Comparison of ENCODE assay signal across 9 mouse cellular contexts in the genomic region with DNA sequence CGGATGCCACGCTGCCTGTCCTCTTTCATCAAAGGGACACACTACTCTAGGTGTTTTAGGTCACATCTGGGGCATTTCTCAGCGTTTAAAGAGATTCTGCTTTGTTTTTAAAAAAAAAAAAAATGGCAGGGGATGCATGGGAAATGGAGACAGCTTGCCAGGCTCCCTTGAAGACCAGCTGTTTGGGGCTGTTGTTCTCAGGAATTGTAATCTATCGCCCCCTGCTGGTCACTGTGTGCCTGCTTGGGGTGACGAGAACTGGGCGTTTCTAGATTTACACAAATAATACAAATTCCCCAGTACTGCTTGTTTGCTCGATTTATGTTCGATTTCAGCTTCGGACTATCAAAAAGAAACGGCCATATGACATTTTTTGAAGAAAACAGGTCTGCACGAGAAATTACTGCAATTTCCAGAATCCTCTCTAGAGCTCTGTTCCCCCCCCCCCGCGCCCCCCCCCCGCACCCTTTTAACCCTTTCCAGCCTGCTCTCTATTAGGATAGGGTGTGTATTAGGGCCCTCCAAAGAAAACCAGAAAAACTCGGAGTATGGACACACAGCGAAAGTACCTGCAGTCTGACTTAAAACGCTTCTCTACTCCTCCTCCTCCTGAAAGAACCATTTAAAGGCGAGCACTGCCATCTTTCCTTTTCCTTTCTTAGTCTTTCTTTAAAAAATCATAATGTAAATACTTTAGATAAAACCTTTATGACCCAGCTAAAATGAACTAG. TPM values are rescaled to one million over a fixed set of nuclear protein-coding genes. Genes with fewer than 3 reads are reported as not detected.
DNase-seq lines count a peak whose midpoint lies in the region; ATAC-seq and TF ChIP-seq lines count a peak whose summit lies in the region.
"Had no signal": no experiment of that assay in that cellular context is flagged by ENCODE, and none has a peak within 500 bp of the region (broad histone marks: within the 10 kb centered on the region; RNA-seq: fewer than 3 reads in every experiment).

No protein-coding gene starts in this region.

- no peak overlapping the region for H3K4me2 ChIP-seq in hindbrain, embryonic 11.5 days (replicated peaks; ENCODE audit: low read depth, low read length)
- H3K4me2 ChIP-seq: liver, embryonic 15.5 days had no signal

- no peaks in the 10 kb centered on the region for H3K4me1 ChIP-seq in MEL (ENCODE audit: control insufficient read depth in 1 of 2, insufficient read depth in 2 of 2, low read length in 2 of 2)
- H3K4me1 ChIP-seq in bone marrow macrophage, adult 2 months (ENCODE audit: control insufficient read depth, insufficient read depth, low read length), result no peaks in the 10 kb centered on the region
- peaks cover 42% of the 10 kb centered on the region for H3K4me1 ChIP-seq in forebrain, embryonic 10.5 days
- no peaks in the 10 kb centered on the region; the same call in 1 of the 2 replicates for H3K4me1 ChIP-seq in hindbrain, embryonic 11.5 days (replicated peaks; ENCODE audit: control insufficient read depth, insufficient read depth, low read length)
- peaks cover 38% of the 10 kb centered on the region for H3K4me1 ChIP-seq in midbrain, embryonic 10.5 days
- H3K4me1 ChIP-seq: liver, embryonic 15.5 days had no signal

- H3K4me3 ChIP-seq in MEL (ENCODE audit: control insufficient read depth in 1 of 2, insufficient read depth in 1 of 2, low read depth in 2 of 2, low read length in 2 of 2), result no peak overlapping the region
- H3K4me3 ChIP-seq in bone marrow macrophage, adult 2 months (ENCODE audit: insufficient read depth, low read length), result no peak overlapping the region
- no peak overlapping the region for H3K4me3 ChIP-seq in forebrain, embryonic 10.5 days
- no peak overlapping the region for H3K4me3 ChIP-seq in hindbrain, embryonic 11.5 days (ENCODE audit: low read depth, low read length)
- peak overlapping the region; percentile 11; the same call in 1 of the 2 replicates for H3K4me3 ChIP-seq in midbrain, embryonic 10.5 days
- H3K4me3 ChIP-seq: liver, embryonic 15.5 days had no signal

- no peaks in the 10 kb centered on the region for H3K79me2 ChIP-seq in MEL (ENCODE audit: control insufficient read depth, insufficient read depth, low read length, poor library complexity)

- H3K27me3 ChIP-seq in MEL (ENCODE audit: control insufficient read depth in 1 of 2, insufficient read depth in 2 of 2, low read length in 2 of 2), result no peaks in the 10 kb centered on the region
- peaks cover 67% of the 10 kb centered on the region for H3K27me3 ChIP-seq in forebrain, embryonic 10.5 days (ENCODE audit: poor library complexity, severe bottlenecking)
- peaks cover 47% of the 10 kb centered on the region for H3K27me3 ChIP-seq in hindbrain, embryonic 11.5 days (ENCODE audit: control insufficient read depth, insufficient read depth, low read length)
- peaks cover 68% of the 10 kb centered on the region for H3K27me3 ChIP-seq in midbrain, embryonic 10.5 days (ENCODE audit: low read depth, poor library complexity, severe bottlenecking)

- H3K36me3 ChIP-seq in MEL (ENCODE audit: control insufficient read depth in 1 of 2, insufficient read depth in 2 of 2, low read length in 2 of 2), result no peaks in the 10 kb centered on the region
- no peaks in the 10 kb centered on the region for H3K36me3 ChIP-seq in forebrain, embryonic 10.5 days (replicated peaks)
- no peaks in the 10 kb centered on the region for H3K36me3 ChIP-seq in hindbrain, embryonic 11.5 days (ENCODE audit: control insufficient read depth, insufficient read depth, low read length)
- no peaks in the 10 kb centered on the region for H3K36me3 ChIP-seq in midbrain, embryonic 10.5 days
- H3K36me3 ChIP-seq: liver, embryonic 15.5 days had no signal

- WGBS in forebrain, embryonic 10.5 days, result 7% methylated on average over 17 of the region's 18 CpGs
- WGBS in hindbrain, embryonic 11.5 days, result 7% methylated on average over 15 of the region's 18 CpGs
- WGBS in midbrain, embryonic 10.5 days, result 6% methylated on average over 16 of the region's 18 CpGs

- TF ChIP-seq CTCF in MEL (IDR thresholded peaks at IDR 0.05 in 2 of 3, conservative IDR thresholded peaks at IDR 0.05 in 1 of 3; ENCODE audit: control insufficient read depth in 1 of 3, insufficient read depth in 1 of 3, low read depth in 2 of 3, low read length in 3 of 3, poor library complexity in 1 of 3, severe bottlenecking in 1 of 3), result peak; percentile 56 to 76 (median 63)
- peak; percentile 87 for TF ChIP-seq CTCF in bone marrow macrophage, adult 2 months (IDR thresholded peaks at IDR 0.05; ENCODE audit: low read depth, low read length)

- H3K9me3 ChIP-seq in MEL (replicated peaks; ENCODE audit: insufficient read depth, low read length), result no peaks in the 10 kb centered on the region
- H3K9me3 ChIP-seq in forebrain, embryonic 10.5 days, result no peaks in the 10 kb centered on the region
- no peaks in the 10 kb centered on the region for H3K9me3 ChIP-seq in hindbrain, embryonic 11.5 days (ENCODE audit: control insufficient read depth, low read length)
- no peaks in the 10 kb centered on the region for H3K9me3 ChIP-seq in midbrain, embryonic 10.5 days (replicated peaks)
- H3K9me3 ChIP-seq: liver, embryonic 15.5 days had no signal

- TF ChIP-seq RAD21 in MEL (IDR thresholded peaks at IDR 0.05; ENCODE audit: low read depth, low read length), result peak; percentile 41

- peak; percentile 54 for DNase-seq in MEL (ENCODE audit: low read depth, low spot score)
- DNase-seq in forebrain, embryonic 10.5 days (ENCODE audit: extremely low spot score, low spot score), result peak; percentile 86
- peak; percentile 96 for DNase-seq in hindbrain, embryonic 11.5 days (ENCODE audit: low spot score)
- peak; percentile 78 for DNase-seq in left cerebral cortex, adult 11 months (ENCODE audit: low spot score)
- DNase-seq in midbrain, embryonic 10.5 days (ENCODE audit: low spot score), result peak; percentile 88
- DNase-seq in right cerebral cortex, postnatal 36 days (ENCODE audit: low spot score in 2 of 2), result peak; percentile 68 to 71

- no peak for TF ChIP-seq POLR2A in MEL (IDR thresholded peaks at IDR 0.05; ENCODE audit: control insufficient read depth in 1 of 2, insufficient read depth in 1 of 2, low read depth in 1 of 2, low read length in 2 of 2, poor library complexity in 1 of 2)
- TF ChIP-seq POLR2A in bone marrow macrophage, adult 2 months (IDR thresholded peaks at IDR 0.05; ENCODE audit: borderline replicate concordance, low read depth, low read length), result no peak

- no peak overlapping the region for H3K9ac ChIP-seq in MEL (ENCODE audit: control insufficient read depth, low read depth, low read length, poor library complexity, severe bottlenecking)
- H3K9ac ChIP-seq in hindbrain, embryonic 11.5 days (ENCODE audit: low read depth, low read length), result no peak overlapping the region
- H3K9ac ChIP-seq: liver, embryonic 15.5 days had no signal

- no peak overlapping the region for H3K27ac ChIP-seq in MEL (ENCODE audit: control insufficient read depth, low read depth, low read length)
- H3K27ac ChIP-seq in bone marrow macrophage, adult 2 months (ENCODE audit: insufficient read depth, low read depth, low read length), result no peak overlapping the region
- no peak overlapping the region for H3K27ac ChIP-seq in forebrain, embryonic 10.5 days
- no peak overlapping the region for H3K27ac ChIP-seq in hindbrain, embryonic 11.5 days (ENCODE audit: low read depth, low read length)
- no peak overlapping the region for H3K27ac ChIP-seq in midbrain, embryonic 10.5 days (replicated peaks)
- H3K27ac ChIP-seq: liver, embryonic 15.5 days had no signal

- no peak for TF ChIP-seq EP300 in MEL (IDR thresholded peaks at IDR 0.05; ENCODE audit: low read depth in 1 of 2, low read length in 2 of 2)

- ATAC-seq in hindbrain, embryonic 11.5 days (ENCODE audit: low FRiP score), result 0 out of 2 replicates have a peak, but pooled peaks have one; percentile 47
- no peak for ATAC-seq in erythroid progenitor cell, adult 5-6 weeks (replicated peaks; ENCODE audit: low FRiP score, poor library complexity, severe bottlenecking)

TF ChIP-seq in MEL, 35 proteins besides CTCF, POLR2A, EP300 and RAD21:
- no peak for TF ChIP-seq MYB (IDR thresholded peaks at IDR 0.05; ENCODE audit: low read depth, low read length)
- no peak for TF ChIP-seq MAZ (IDR thresholded peaks at IDR 0.05; ENCODE audit: low read depth, low read length)
- peak; percentile 54 for TF ChIP-seq SMC3 (IDR thresholded peaks at IDR 0.05; ENCODE audit: low read depth, low read length)

RNA-seq across cellular contexts. Expression of gene Gad1, which starts 5.4 kb away (rescaled TPM):
- total RNA-seq in MEL (2012; rRNA removed), result not detected in 2 replicates
- not detected for polyA plus RNA-seq in MEL (2012; ENCODE audit: insufficient read depth in 1 of 2, insufficient read length in 2 of 2, low read depth in 1 of 2, low replicate concordance in 2 of 2, missing spikeins in 1 of 2)
- polyA plus RNA-seq in bone marrow macrophage, adult 2 months (2012; ENCODE audit: insufficient read depth, insufficient read length, missing spikeins), result not detected in 2 replicates
- polyA plus RNA-seq in forebrain, embryonic 10.5 days (2016; fragmentation: Nextera tagmentation; extraction: Ambion mirVana), result 2.3 and 3.4 TPM in 2 replicates
- 11.8 and 16.6 TPM in 2 replicates for polyA plus RNA-seq in hindbrain, embryonic 11.5 days (2014; fragmentation: Nextera tagmentation; extraction: Ambion mirVana)
- polyA plus RNA-seq in midbrain, embryonic 10.5 days (2016; fragmentation: Nextera tagmentation; extraction: Ambion mirVana), result 2.6 and 7.9 TPM in 2 replicates
- total RNA-seq in erythroid progenitor cell, adult 5-6 weeks (2015; ENCODE audit: low replicate concordance), result not detected in 2 replicates
- total RNA-seq in erythroid progenitor cell, adult 5-6 weeks (2017; ENCODE audit: low replicate concordance), result not detected in 2 replicates

RNA-seq across cellular contexts. Expression of gene Erich2, which starts 49.7 kb away (rescaled TPM):
- total RNA-seq in MEL (2012; rRNA removed), result not detected in 2 replicates
- polyA plus RNA-seq in MEL (2012; ENCODE audit: insufficient read depth in 1 of 2, insufficient read length in 2 of 2, low read depth in 1 of 2, low replicate concordance in 2 of 2, missing spikeins in 1 of 2), result not detected
- polyA plus RNA-seq in bone marrow macrophage, adult 2 months (2012; ENCODE audit: insufficient read depth, insufficient read length, missing spikeins), result not detected in 2 replicates
- 0.56 and 0.77 TPM in 2 replicates for polyA plus RNA-seq in forebrain, embryonic 10.5 days (2016; fragmentation: Nextera tagmentation; extraction: Ambion mirVana)
- polyA plus RNA-seq in hindbrain, embryonic 11.5 days (2014; fragmentation: Nextera tagmentation; extraction: Ambion mirVana), result 1.2 and 2.1 TPM in 2 replicates
- polyA plus RNA-seq in midbrain, embryonic 10.5 days (2016; fragmentation: Nextera tagmentation; extraction: Ambion mirVana), result 1.9 and 2.2 TPM in 2 replicates
- total RNA-seq in erythroid progenitor cell, adult 5-6 weeks (2015; ENCODE audit: low replicate concordance), result not detected in 2 replicates
- not detected in 2 replicates for total RNA-seq in erythroid progenitor cell, adult 5-6 weeks (2017; ENCODE audit: low replicate concordance)
- polyA plus RNA-seq: liver, embryonic 15.5 days had no signal
